Mouse (Mus musculus): Measurements from ENCODE around the gene Msantd3. TPM values are rescaled to one million over a fixed set of nuclear protein-coding genes. Genes with fewer than 3 reads are reported as not detected.

The Msantd3 gene
- polyA plus RNA-seq, 1 experiment from 2014 or later, result 34.1 TPM

GRCm38 (mm10) chr4:48555729-48556128 lies 16.0 kb downstream of the Msantd3 start:
- H3K4me3 ChIP-seq (ENCODE audit: low read depth, low read length), result no peak overlapping the region
- no peaks in the 10 kb centered on the region for H3K9me3 ChIP-seq (ENCODE audit: low read depth, low read length)
- peaks cover 47% of the 10 kb centered on the region for H3K36me3 ChIP-seq (ENCODE audit: insufficient read depth)
- DNase-seq (peak; percentile 76), ATAC-seq (ENCODE audit: insufficient read depth) (no peak)
- no peak overlapping the region for H3K27ac ChIP-seq (ENCODE audit: low read depth)
- no peaks in the 10 kb centered on the region for H3K4me1 ChIP-seq (ENCODE audit: insufficient read depth)
- peak; percentile 58 for TF ChIP-seq CTCF (IDR thresholded peaks at IDR 0.05; ENCODE audit: low read depth)
- no peak overlapping the region for H3K4me2 ChIP-seq
- H3K27me3 ChIP-seq (ENCODE audit: insufficient read depth, low read length), result no peaks in the 10 kb centered on the region
- 23% methylated on average over 3 of the region's 3 CpGs for WGBS
- no peak overlapping the region for H3K9ac ChIP-seq

- no peaks in the 10 kb centered on the region for H3K4me1 ChIP-seq (ENCODE audit: insufficient read depth)
- no peaks in the 10 kb centered on the region for H3K9me3 ChIP-seq (ENCODE audit: low read depth, low read length)
- no peaks in the 10 kb centered on the region for H3K27me3 ChIP-seq (ENCODE audit: insufficient read depth, low read length)
- TF ChIP-seq CTCF (IDR thresholded peaks at IDR 0.05; ENCODE audit: low read depth), result no peak
- DNase-seq, result no peak
- H3K9ac ChIP-seq, result no peak overlapping the region
- no peak overlapping the region for H3K4me2 ChIP-seq
- no peak overlapping the region for H3K27ac ChIP-seq (ENCODE audit: low read depth)
- H3K4me3 ChIP-seq (ENCODE audit: low read depth, low read length), result no peak overlapping the region
- peaks cover 57% of the 10 kb centered on the region for H3K36me3 ChIP-seq (ENCODE audit: insufficient read depth)
- ATAC-seq (ENCODE audit: insufficient read depth), result no peak
- WGBS, result 87% methylated on average over 14 of the region's 14 CpGs
Measured at GRCm38 (mm10) chr4:48559652-48560051, 19.9 kb downstream of the Msantd3 start.

GRCm38 (mm10) chr4:48561824-48562223 lies 22.1 kb downstream of the Msantd3 start:
- TF ChIP-seq CTCF (IDR thresholded peaks at IDR 0.05; ENCODE audit: low read depth), result no peak
- peaks cover 52% of the 10 kb centered on the region for H3K36me3 ChIP-seq (ENCODE audit: insufficient read depth)
- WGBS, result 81% methylated on average over 8 of the region's 8 CpGs

GRCm38 (mm10) chr4:48564962-48565361 lies 25.2 kb downstream of the Msantd3 start:
- peaks cover 39% of the 10 kb centered on the region for H3K36me3 ChIP-seq (ENCODE audit: insufficient read depth)
- no peak for TF ChIP-seq CTCF (IDR thresholded peaks at IDR 0.05; ENCODE audit: low read depth)
- ATAC-seq (ENCODE audit: insufficient read depth) (no peak), DNase-seq (no peak)
- H3K4me1 ChIP-seq (ENCODE audit: insufficient read depth), result no peaks in the 10 kb centered on the region
- H3K9ac ChIP-seq, result no peak overlapping the region
- H3K4me3 ChIP-seq (ENCODE audit: low read depth, low read length), result no peak overlapping the region
- H3K27me3 ChIP-seq (ENCODE audit: insufficient read depth, low read length), result no peaks in the 10 kb centered on the region
- no peak overlapping the region for H3K27ac ChIP-seq (ENCODE audit: low read depth)
- H3K4me2 ChIP-seq, result no peak overlapping the region
- no peaks in the 10 kb centered on the region for H3K9me3 ChIP-seq (ENCODE audit: low read depth, low read length)

More at GRCm38 (mm10) chr4:48561824-48562223, 22.1 kb downstream of the Msantd3 start:
- DNase-seq (no peak), ATAC-seq (ENCODE audit: insufficient read depth) (no peak)
- H3K4me2 ChIP-seq, result no peak overlapping the region
- no peak overlapping the region for H3K27ac ChIP-seq (ENCODE audit: low read depth)
- no peaks in the 10 kb centered on the region for H3K9me3 ChIP-seq (ENCODE audit: low read depth, low read length)
- no peaks in the 10 kb centered on the region for H3K27me3 ChIP-seq (ENCODE audit: insufficient read depth, low read length)
- H3K4me3 ChIP-seq (ENCODE audit: low read depth, low read length), result no peak overlapping the region
- H3K9ac ChIP-seq, result no peak overlapping the region
- no peaks in the 10 kb centered on the region for H3K4me1 ChIP-seq (ENCODE audit: insufficient read depth)

- H3K27me3 ChIP-seq (ENCODE audit: insufficient read depth, low read length), result no peaks in the 10 kb centered on the region
- no peak for TF ChIP-seq CTCF (IDR thresholded peaks at IDR 0.05; ENCODE audit: low read depth)
- no peaks in the 10 kb centered on the region for H3K9me3 ChIP-seq (ENCODE audit: low read depth, low read length)
- H3K36me3 ChIP-seq (ENCODE audit: insufficient read depth), result no peaks in the 10 kb centered on the region
- H3K4me3 ChIP-seq (ENCODE audit: low read depth, low read length), result no peak overlapping the region
- no peak overlapping the region for H3K27ac ChIP-seq (ENCODE audit: low read depth)
- no peak overlapping the region for H3K9ac ChIP-seq
- H3K4me2 ChIP-seq, result no peak overlapping the region
- DNase-seq, result no peak
- no peak for ATAC-seq (ENCODE audit: insufficient read depth)
- 84% methylated on average over 7 of the region's 7 CpGs for WGBS
- H3K4me1 ChIP-seq (ENCODE audit: insufficient read depth), result no peaks in the 10 kb centered on the region
Measured at GRCm38 (mm10) chr4:48576361-48576760, 36.6 kb downstream of the Msantd3 start.

GRCm38 (mm10) chr4:48577831-48578230 lies 38.1 kb downstream of the Msantd3 start:
- no peak overlapping the region for H3K27ac ChIP-seq (ENCODE audit: low read depth)
- no peaks in the 10 kb centered on the region for H3K36me3 ChIP-seq (ENCODE audit: insufficient read depth)
- no peaks in the 10 kb centered on the region for H3K9me3 ChIP-seq (ENCODE audit: low read depth, low read length)
- H3K9ac ChIP-seq, result no peak overlapping the region
- H3K4me1 ChIP-seq (ENCODE audit: insufficient read depth), result no peaks in the 10 kb centered on the region
- TF ChIP-seq CTCF (IDR thresholded peaks at IDR 0.05; ENCODE audit: low read depth), result no peak
- H3K27me3 ChIP-seq (ENCODE audit: insufficient read depth, low read length), result no peaks in the 10 kb centered on the region
- ATAC-seq (ENCODE audit: insufficient read depth), result no peak
- WGBS, result 79% methylated on average over 1 of the region's 1 CpGs
- H3K4me3 ChIP-seq (ENCODE audit: low read depth, low read length), result no peak overlapping the region
- no peak for DNase-seq
- no peak overlapping the region for H3K4me2 ChIP-seq

- H3K4me2 ChIP-seq, result no peak overlapping the region
- H3K9me3 ChIP-seq (ENCODE audit: low read depth, low read length), result no peaks in the 10 kb centered on the region
- no peak for TF ChIP-seq CTCF (IDR thresholded peaks at IDR 0.05; ENCODE audit: low read depth)
- H3K36me3 ChIP-seq (ENCODE audit: insufficient read depth), result no peaks in the 10 kb centered on the region
- no peaks in the 10 kb centered on the region for H3K27me3 ChIP-seq (ENCODE audit: insufficient read depth, low read length)
- 43% methylated on average over 4 of the region's 4 CpGs for WGBS
- no peak overlapping the region for H3K9ac ChIP-seq
- no peaks in the 10 kb centered on the region for H3K4me1 ChIP-seq (ENCODE audit: insufficient read depth)
- DNase-seq (peak; percentile 23), ATAC-seq (ENCODE audit: insufficient read depth) (no peak)
- H3K27ac ChIP-seq (ENCODE audit: low read depth), result no peak overlapping the region
- no peak overlapping the region for H3K4me3 ChIP-seq (ENCODE audit: low read depth, low read length)
Measured at GRCm38 (mm10) chr4:48578399-48578798, 38.7 kb downstream of the Msantd3 start.

All from lung, embryonic 14.5 days (tissue).